Comparison of ENCODE assay signal across 19 mouse cellular contexts in the genomic region with DNA sequence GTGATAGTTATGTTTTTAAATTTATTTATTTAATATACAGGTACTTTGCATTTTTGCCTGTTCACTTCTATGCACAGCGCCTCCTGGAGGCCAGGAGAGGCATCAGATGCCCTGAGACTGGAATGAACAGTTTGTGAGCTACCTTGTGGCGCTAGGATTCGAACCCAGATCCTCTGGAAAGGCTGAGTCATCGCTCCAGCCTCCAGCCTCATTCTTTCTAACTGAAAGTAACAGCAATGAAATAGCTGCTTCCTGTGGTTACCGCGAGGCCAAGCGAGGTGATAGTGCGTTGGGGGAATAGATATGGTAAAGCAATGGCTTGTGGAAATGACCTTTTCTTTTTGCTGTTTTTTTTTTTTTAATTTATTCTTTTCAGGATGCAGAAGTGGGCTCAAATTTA. TPM values are rescaled to one million over a fixed set of nuclear protein-coding genes. Genes with fewer than 3 reads are reported as not detected.
DNase-seq lines count a peak whose midpoint lies in the region; ATAC-seq and TF ChIP-seq lines count a peak whose summit lies in the region.
"Had no signal": no experiment of that assay in that cellular context is flagged by ENCODE, and none has a peak within 500 bp of the region (broad histone marks: within the 10 kb centered on the region; RNA-seq: fewer than 3 reads in every experiment).

No protein-coding gene starts in this region.

- no peak for ATAC-seq in intestine, postnatal 0 days
- no peak for ATAC-seq in intestine, embryonic 15.5 days
- ATAC-seq in kidney, embryonic 16.5 days (ENCODE audit: low FRiP score, low TSS enrichment) = no peak

- H3K36me3 ChIP-seq in intestine, postnatal 0 days (ENCODE audit: control insufficient read depth, insufficient read depth) = no peaks in the 10 kb centered on the region
- H3K36me3 ChIP-seq in intestine, embryonic 15.5 days = no peaks in the 10 kb centered on the region
- H3K36me3 ChIP-seq in spleen, adult 2 months (ENCODE audit: control insufficient read depth, insufficient read depth, low read length) = no peaks in the 10 kb centered on the region
- H3K36me3 ChIP-seq in kidney, embryonic 16.5 days (ENCODE audit: insufficient read depth, low read length) = no peaks in the 10 kb centered on the region
- H3K36me3 ChIP-seq: hindbrain, embryonic 13.5 days; kidney, embryonic 15.5 days; midbrain, embryonic 10.5 days had no signal

- no peaks in the 10 kb centered on the region for H3K27me3 ChIP-seq in intestine, postnatal 0 days (replicated peaks; ENCODE audit: control insufficient read depth, insufficient read depth, low read length)
- no peaks in the 10 kb centered on the region for H3K27me3 ChIP-seq in intestine, embryonic 15.5 days (replicated peaks)
- no peaks in the 10 kb centered on the region for H3K27me3 ChIP-seq in spleen, adult 2 months (ENCODE audit: control insufficient read depth, insufficient read depth, low read length)
- no peaks in the 10 kb centered on the region for H3K27me3 ChIP-seq in kidney, embryonic 16.5 days (ENCODE audit: insufficient read depth, low read length)
- H3K27me3 ChIP-seq: hindbrain, embryonic 13.5 days; kidney, embryonic 15.5 days had no signal

- H3K9me3 ChIP-seq in intestine, postnatal 0 days (ENCODE audit: control insufficient read depth) = no peaks in the 10 kb centered on the region
- no peaks in the 10 kb centered on the region for H3K9me3 ChIP-seq in intestine, embryonic 15.5 days
- no peaks in the 10 kb centered on the region for H3K9me3 ChIP-seq in kidney, embryonic 16.5 days (ENCODE audit: low read length)
- H3K9me3 ChIP-seq: hindbrain, embryonic 13.5 days; kidney, embryonic 15.5 days; midbrain, embryonic 10.5 days had no signal

- no peak overlapping the region for H3K9ac ChIP-seq in intestine, postnatal 0 days (ENCODE audit: low read depth, low read length)
- no peak overlapping the region for H3K9ac ChIP-seq in intestine, embryonic 15.5 days
- no peak overlapping the region for H3K9ac ChIP-seq in kidney, embryonic 16.5 days (replicated peaks; ENCODE audit: low read length)
- H3K9ac ChIP-seq: hindbrain, embryonic 13.5 days; kidney, embryonic 15.5 days had no signal

- no peak overlapping the region for H3K27ac ChIP-seq in intestine, postnatal 0 days (ENCODE audit: low read depth, low read length)
- no peak overlapping the region for H3K27ac ChIP-seq in intestine, embryonic 15.5 days
- H3K27ac ChIP-seq in spleen, adult 2 months (ENCODE audit: insufficient read depth, low read length) = no peak overlapping the region
- H3K27ac ChIP-seq in kidney, embryonic 16.5 days (ENCODE audit: low read length) = no peak overlapping the region
- H3K27ac ChIP-seq: hindbrain, embryonic 13.5 days; kidney, embryonic 15.5 days; midbrain, embryonic 10.5 days had no signal

- H3K4me3 ChIP-seq in intestine, postnatal 0 days (ENCODE audit: low read depth, low read length) = no peak overlapping the region
- H3K4me3 ChIP-seq in intestine, embryonic 15.5 days (replicated peaks) = no peak overlapping the region
- H3K4me3 ChIP-seq in spleen, adult 2 months (ENCODE audit: extremely low read depth, insufficient read depth, insufficient read length) = no peak overlapping the region
- H3K4me3 ChIP-seq in kidney, embryonic 16.5 days (ENCODE audit: low read length) = no peak overlapping the region
- H3K4me3 ChIP-seq: hindbrain, embryonic 13.5 days; kidney, embryonic 15.5 days; midbrain, embryonic 10.5 days had no signal

- H3K4me2 ChIP-seq in intestine, postnatal 0 days (replicated peaks; ENCODE audit: low read depth) = no peak overlapping the region
- H3K4me2 ChIP-seq in intestine, embryonic 15.5 days (replicated peaks) = no peak overlapping the region
- no peak overlapping the region for H3K4me2 ChIP-seq in kidney, embryonic 16.5 days (replicated peaks; ENCODE audit: low read depth, low read length)
- H3K4me2 ChIP-seq: hindbrain, embryonic 13.5 days; kidney, embryonic 15.5 days had no signal

- 82% methylated on average over 8 of the region's 8 CpGs for WGBS in intestine, postnatal 0 days
- WGBS in intestine, embryonic 15.5 days = 84% methylated on average over 8 of the region's 8 CpGs
- WGBS in spleen, adult 2 months = 59% methylated on average over 8 of the region's 8 CpGs
- WGBS in kidney, embryonic 16.5 days = 84% methylated on average over 8 of the region's 8 CpGs

- DNase-seq in spleen, adult 2 months (ENCODE audit: low read depth in 1 of 2, low spot score in 2 of 2) = no peak
- no peak for DNase-seq in spleen, adult 12 weeks (ENCODE audit: low spot score)
- peak; percentile 26 for DNase-seq in ZHBTc4 (ENCODE audit: low read depth, low spot score)
- DNase-seq in natural killer cell, adult 2 months (ENCODE audit: low spot score in 2 of 2) = peak; percentile 40 to 63
- no peak for DNase-seq in urinary bladder, postnatal 25 days (ENCODE audit: low spot score)
- DNase-seq: adrenal gland, adult 8-10 months; cerebellum, postnatal 25 days; heart, adult 18-20 months; lung, adult 18-20 months; right cerebral cortex, postnatal 25 days had no signal

- peak; percentile 42 for TF ChIP-seq CTCF in intestine, postnatal 0 days (IDR thresholded peaks at IDR 0.05; ENCODE audit: low read depth)
- TF ChIP-seq CTCF in spleen, adult 2 months (IDR thresholded peaks at IDR 0.05; ENCODE audit: extremely low read depth, insufficient read depth, insufficient read length, insufficient replicate concordance) = 0 out of 2 replicates have a peak, but pooled peaks have one; percentile 11

- no peak for TF ChIP-seq POLR2A in spleen, adult 2 months (IDR thresholded peaks at IDR 0.05; ENCODE audit: low read depth, low read length)

- H3K4me1 ChIP-seq in intestine, postnatal 0 days (replicated peaks; ENCODE audit: control insufficient read depth, insufficient read depth, low read length) = no peaks in the 10 kb centered on the region
- H3K4me1 ChIP-seq in intestine, embryonic 15.5 days (replicated peaks) = 0 out of 2 replicates have a peak, but pooled peaks cover 2% of the 10 kb centered on the region
- no peaks in the 10 kb centered on the region for H3K4me1 ChIP-seq in spleen, adult 2 months (ENCODE audit: control insufficient read depth, insufficient read depth, insufficient read length)
- no peaks in the 10 kb centered on the region for H3K4me1 ChIP-seq in kidney, embryonic 16.5 days (ENCODE audit: insufficient read depth, low read length)
- H3K4me1 ChIP-seq: hindbrain, embryonic 13.5 days; kidney, embryonic 15.5 days; midbrain, embryonic 10.5 days had no signal

RNA-seq across cellular contexts. Expression of gene Gan, which starts 30.9 kb away (rescaled TPM):
- polyA plus RNA-seq in intestine, postnatal 0 days (2015; fragmentation: Nextera tagmentation; extraction: Ambion mirVana) = 1.1 and 1.4 TPM in 2 replicates
- 2.1 and 2.5 TPM in 2 replicates for polyA plus RNA-seq in intestine, embryonic 15.5 days (2015; fragmentation: Nextera tagmentation; extraction: Ambion mirVana)
- polyA plus RNA-seq in spleen, adult 2 months (2012; rRNA removed) = 2.9 and 3.4 TPM in 2 replicates
- polyA plus RNA-seq in kidney, embryonic 16.5 days (2015; fragmentation: Nextera tagmentation; extraction: Ambion mirVana) = 1.6 and 1.8 TPM in 2 replicates

RNA-seq across cellular contexts. Expression of gene Bco1, which starts 31.4 kb away (rescaled TPM):
- polyA plus RNA-seq in intestine, postnatal 0 days (2015; fragmentation: Nextera tagmentation; extraction: Ambion mirVana) = 0.52 and 0.55 TPM in 2 replicates
- polyA plus RNA-seq in intestine, embryonic 15.5 days (2015; fragmentation: Nextera tagmentation; extraction: Ambion mirVana) = 1.2 and 1.4 TPM in 2 replicates
- polyA plus RNA-seq in spleen, adult 2 months (2012; rRNA removed) = 0.05 and 0.07 TPM in 2 replicates
- polyA plus RNA-seq in kidney, embryonic 16.5 days (2015; fragmentation: Nextera tagmentation; extraction: Ambion mirVana) = 0.45 and 0.62 TPM in 2 replicates
- polyA plus RNA-seq: heart, postnatal 0 days had no signal

RNA-seq across cellular contexts. Expression of gene Pkd1l2, which starts 44.8 kb away (rescaled TPM):
- polyA plus RNA-seq in intestine, postnatal 0 days (2015; fragmentation: Nextera tagmentation; extraction: Ambion mirVana) = 0.12 and 0.33 TPM in 2 replicates
- 0.21 TPM in 1 of 2 replicates, not detected in the other for polyA plus RNA-seq in intestine, embryonic 15.5 days (2015; fragmentation: Nextera tagmentation; extraction: Ambion mirVana)
- 0.09 and 0.29 TPM in 2 replicates for polyA plus RNA-seq in spleen, adult 2 months (2012; rRNA removed)
- polyA plus RNA-seq in kidney, embryonic 16.5 days (2015; fragmentation: Nextera tagmentation; extraction: Ambion mirVana) = 0.04 and 0.14 TPM in 2 replicates
- polyA plus RNA-seq: embryonic facial prominence, embryonic 11.5 days; stomach, embryonic 14.5 days had no signal

Comparison
In these comparisons a context has a peak if more than half of its experiments do, and no peak if none do; other contexts are left out.
1. DNase-seq: peak in ZHBTc4 (single experiment) and natural killer cell, adult 2 months (2 of 2); none in spleen, adult 2 months (0 of 2), spleen, adult 12 weeks (single experiment) and urinary bladder, postnatal 25 days (single experiment).